Mouse (Mus musculus): Measurements from ENCODE around the gene Gm7879. TPM values are rescaled to one million over a fixed set of nuclear protein-coding genes. Genes with fewer than 3 reads are reported as not detected.
A peak's percentile ranks its signal among the peaks of the same experiment; 100 is the strongest.

The Gm7879 gene
- polyA plus RNA-seq, 1 experiment from 2014 or later = 0.62 TPM

DNA sequence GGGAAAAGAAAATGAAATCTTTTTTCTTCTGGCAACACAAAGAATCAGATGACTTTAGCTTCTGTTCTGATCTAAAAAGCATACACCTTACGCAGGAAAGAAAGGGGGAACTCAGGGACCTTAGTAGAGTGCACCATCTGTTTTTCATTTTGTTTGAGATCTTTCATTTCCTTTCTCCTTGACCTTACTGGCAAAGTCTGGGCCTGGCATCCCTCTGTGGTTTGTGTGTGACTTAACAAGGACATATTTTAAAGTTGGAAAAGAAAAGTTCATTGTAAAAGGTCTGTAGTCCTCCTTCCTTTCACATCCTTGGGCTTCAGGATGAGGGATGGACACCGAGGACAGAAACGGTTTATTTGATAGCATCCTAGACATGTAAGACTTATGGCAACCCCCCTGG, 17.0 kb upstream of the Gm7879 start:
- Histone ChIP-seq H3K9me3 (replicated peaks) (no peaks in the 10 kb centered on the region), H3K4me1 (replicated peaks) (no peaks in the 10 kb centered on the region), H3K9ac (no peak overlapping the region), H3K4me2 (no peak overlapping the region), H3K27ac (replicated peaks) (no peak overlapping the region), H3K4me3 (replicated peaks) (no peak overlapping the region), H3K36me3 (replicated peaks) (no peaks in the 10 kb centered on the region), H3K27me3 (no peaks in the 10 kb centered on the region)
- no peak for ATAC-seq (ENCODE audit: insufficient read depth)
- 56% methylated on average over 3 of the region's 3 CpGs for WGBS (ENCODE audit: insufficient replicate concordance)

DNA sequence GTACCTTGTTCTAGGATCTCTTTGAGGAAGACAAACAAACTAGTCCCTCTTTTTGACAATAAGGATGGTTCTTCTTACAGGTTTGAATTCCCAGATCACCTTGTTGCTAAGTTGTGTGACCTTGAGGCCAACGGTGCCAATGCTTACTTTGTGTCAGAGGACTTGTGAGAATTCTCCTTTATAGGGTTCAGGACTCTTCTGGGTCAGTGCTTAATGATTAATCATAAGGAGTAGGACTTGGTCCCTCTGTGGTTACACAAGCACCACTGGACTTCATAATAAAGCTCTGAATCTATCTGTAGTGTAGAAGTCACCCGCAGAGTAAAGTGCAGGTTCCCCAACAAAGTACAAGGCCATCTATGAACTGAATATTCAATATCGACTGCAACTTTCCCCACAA, 8.3 kb upstream of the Gm7879 start:
- H3K27ac ChIP-seq (replicated peaks) = no peak overlapping the region
- no peaks in the 10 kb centered on the region for H3K9me3 ChIP-seq (replicated peaks)
- H3K9ac ChIP-seq = no peak overlapping the region
- H3K27me3 ChIP-seq = no peaks in the 10 kb centered on the region
- H3K36me3 ChIP-seq (replicated peaks) = no peaks in the 10 kb centered on the region
- no peak overlapping the region for H3K4me2 ChIP-seq
- no peaks in the 10 kb centered on the region for H3K4me1 ChIP-seq (replicated peaks)
- H3K4me3 ChIP-seq (replicated peaks) = no peak overlapping the region
- WGBS (ENCODE audit: insufficient replicate concordance) = 58% methylated on average over 3 of the region's 3 CpGs
- no peak for ATAC-seq (ENCODE audit: insufficient read depth)

DNA sequence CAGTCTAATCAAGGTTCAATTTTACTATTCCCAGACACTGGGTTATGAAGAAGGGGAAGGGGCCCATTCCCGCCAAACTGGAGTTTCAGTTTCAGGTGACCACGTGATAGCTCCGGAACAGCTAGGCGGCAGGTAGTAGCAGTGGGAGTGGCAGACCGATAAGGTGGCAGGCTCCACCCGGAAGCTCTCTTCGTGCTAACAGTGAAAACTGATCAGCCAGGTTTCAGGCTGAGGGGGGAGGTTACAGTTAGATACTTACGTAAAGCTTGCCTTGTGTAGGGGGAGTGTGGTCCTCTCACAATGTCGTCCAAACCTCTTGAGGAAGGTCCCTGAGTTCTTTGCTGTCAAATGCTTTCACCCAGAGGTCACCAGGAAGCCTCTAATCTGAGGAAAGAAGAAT, 3.7 kb upstream of the Gm7879 start:
- no peak for ATAC-seq (ENCODE audit: insufficient read depth)
- H3K4me1 ChIP-seq (replicated peaks) = no peaks in the 10 kb centered on the region
- no peak overlapping the region for H3K9ac ChIP-seq
- no peaks in the 10 kb centered on the region for H3K9me3 ChIP-seq (replicated peaks)
- H3K4me3 ChIP-seq (replicated peaks) = no peak overlapping the region
- H3K27ac ChIP-seq (replicated peaks) = no peak overlapping the region
- WGBS (ENCODE audit: insufficient replicate concordance) = 46% methylated on average over 9 of the region's 9 CpGs
- H3K36me3 ChIP-seq (replicated peaks) = no peaks in the 10 kb centered on the region
- no peak overlapping the region for H3K4me2 ChIP-seq
- H3K27me3 ChIP-seq = no peaks in the 10 kb centered on the region

DNA sequence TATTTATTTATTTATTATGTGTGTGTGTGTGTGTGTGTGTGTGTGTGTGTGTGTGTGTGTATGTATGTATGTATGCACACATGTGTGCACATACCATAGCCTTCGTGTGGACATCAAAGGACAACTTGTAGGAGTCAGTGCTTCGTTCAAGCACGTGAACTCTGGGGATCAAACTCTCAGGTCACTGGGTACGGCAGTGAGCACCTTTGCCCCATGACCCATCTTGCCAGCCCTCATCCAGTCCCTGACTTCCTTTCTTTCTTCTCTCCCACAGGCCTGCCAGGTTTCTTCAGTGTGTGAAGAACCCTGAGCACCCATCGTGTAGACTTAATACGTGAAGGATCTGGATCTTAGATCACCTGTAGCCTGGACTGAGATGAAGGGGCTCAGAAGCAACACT, 2.9 kb upstream of the Gm7879 start:
- no peaks in the 10 kb centered on the region for H3K9me3 ChIP-seq (replicated peaks)
- no peak overlapping the region for H3K27ac ChIP-seq (replicated peaks)
- no peaks in the 10 kb centered on the region for H3K4me1 ChIP-seq (replicated peaks)
- WGBS (ENCODE audit: insufficient replicate concordance) = 70% methylated on average over 6 of the region's 6 CpGs
- H3K9ac ChIP-seq = no peak overlapping the region
- no peaks in the 10 kb centered on the region for H3K36me3 ChIP-seq (replicated peaks)
- no peaks in the 10 kb centered on the region for H3K27me3 ChIP-seq
- no peak overlapping the region for H3K4me2 ChIP-seq
- no peak overlapping the region for H3K4me3 ChIP-seq (replicated peaks)
- no peak for ATAC-seq (ENCODE audit: insufficient read depth)

DNA sequence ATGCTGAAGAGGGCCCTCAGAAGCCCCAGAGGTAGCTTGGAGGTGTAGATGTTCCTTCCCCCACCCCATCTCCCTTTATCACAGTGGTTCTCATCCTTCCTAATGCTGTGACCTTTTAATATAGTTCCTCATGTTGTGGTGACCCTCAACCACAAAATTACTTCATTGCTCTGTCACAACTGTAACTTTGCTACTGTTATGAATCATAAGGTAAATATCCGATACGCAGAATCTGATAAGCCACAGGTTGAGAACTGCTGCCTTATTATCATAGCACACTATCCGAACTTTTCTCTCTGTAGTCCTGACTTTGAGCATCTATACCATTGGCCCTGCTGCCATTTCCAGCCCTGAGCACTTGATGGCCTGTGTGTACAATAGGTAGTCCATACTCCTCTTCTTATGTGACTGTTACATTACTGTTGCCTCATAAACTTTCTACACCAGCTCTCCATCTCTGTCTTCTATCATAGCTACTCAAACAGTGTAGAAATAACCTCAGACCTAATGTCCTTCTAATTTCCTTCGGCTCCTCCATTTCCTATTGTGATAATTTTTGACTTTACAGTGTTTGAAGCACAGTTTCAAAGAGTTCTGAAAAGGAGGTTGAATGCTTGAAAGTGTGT, 2.4 kb downstream of the Gm7879 start:
- no peak overlapping the region for H3K4me2 ChIP-seq
- H3K4me1 ChIP-seq (replicated peaks) = no peaks in the 10 kb centered on the region
- no peaks in the 10 kb centered on the region for H3K36me3 ChIP-seq (replicated peaks)
- no peak overlapping the region for H3K9ac ChIP-seq
- ATAC-seq (ENCODE audit: insufficient read depth) = no peak
- H3K9me3 ChIP-seq (replicated peaks) = no peaks in the 10 kb centered on the region
- H3K27ac ChIP-seq (replicated peaks) = no peak overlapping the region
- 61% methylated on average over 4 of the region's 4 CpGs for WGBS (ENCODE audit: insufficient replicate concordance)
- H3K27me3 ChIP-seq = no peaks in the 10 kb centered on the region
- no peak overlapping the region for H3K4me3 ChIP-seq (replicated peaks)

DNA sequence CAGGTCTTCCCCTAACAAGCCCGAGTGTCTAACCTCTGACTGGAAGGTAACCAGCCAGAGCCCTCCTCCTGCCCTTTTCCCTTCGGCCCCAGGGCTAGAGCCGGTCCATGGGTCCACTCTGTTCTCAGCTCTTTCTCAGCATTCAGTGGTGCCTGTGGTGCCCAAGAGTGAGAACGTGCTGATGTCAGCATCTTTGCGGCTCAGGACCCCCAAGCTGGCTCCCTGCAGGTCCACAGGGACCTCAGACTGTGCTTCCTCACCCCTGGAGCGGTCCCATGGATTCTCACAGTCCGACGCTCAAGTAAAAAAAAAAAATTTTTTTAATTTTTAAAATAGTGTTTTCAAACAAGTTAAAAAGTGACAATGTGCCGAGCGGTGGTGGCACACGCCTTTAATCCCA, 8.9 kb downstream of the Gm7879 start:
- Histone ChIP-seq H3K36me3 (replicated peaks) (no peaks in the 10 kb centered on the region), H3K4me1 (replicated peaks) (no peaks in the 10 kb centered on the region), H3K27ac (replicated peaks) (no peak overlapping the region), H3K4me2 (no peak overlapping the region), H3K9ac (no peak overlapping the region), H3K9me3 (replicated peaks) (no peaks in the 10 kb centered on the region), H3K27me3 (no peaks in the 10 kb centered on the region), H3K4me3 (replicated peaks) (no peak overlapping the region)
- ATAC-seq (ENCODE audit: insufficient read depth) = no peak
- 70% methylated on average over 11 of the region's 11 CpGs for WGBS (ENCODE audit: insufficient replicate concordance)

DNA sequence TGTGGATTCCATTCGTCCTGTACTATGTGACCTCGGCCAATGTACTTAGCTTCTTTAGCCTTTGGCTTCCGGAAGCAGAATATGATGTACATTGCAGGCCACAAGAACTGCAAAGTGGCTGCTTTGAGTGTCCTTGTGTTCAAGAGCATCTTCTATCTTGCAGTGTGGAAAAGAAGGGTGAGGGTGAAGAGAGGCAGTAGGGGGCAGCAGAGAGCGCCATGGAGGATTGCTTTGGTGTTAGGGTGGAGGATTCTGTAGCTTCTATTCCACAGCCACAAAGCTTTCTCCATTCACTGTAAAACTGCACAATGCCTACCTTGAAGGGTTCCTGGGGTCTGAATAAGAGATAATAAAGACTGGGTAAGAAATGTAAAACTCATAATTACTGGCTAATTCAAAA, 11.0 kb downstream of the Gm7879 start:
- H3K27ac ChIP-seq (replicated peaks) = no peak overlapping the region
- no peaks in the 10 kb centered on the region for H3K36me3 ChIP-seq (replicated peaks)
- H3K4me1 ChIP-seq (replicated peaks) = no peaks in the 10 kb centered on the region
- H3K4me2 ChIP-seq = no peak overlapping the region
- no peak overlapping the region for H3K9ac ChIP-seq
- 17% methylated on average over 4 of the region's 4 CpGs for WGBS (ENCODE audit: insufficient replicate concordance)
- H3K9me3 ChIP-seq (replicated peaks) = no peaks in the 10 kb centered on the region
- H3K27me3 ChIP-seq = no peaks in the 10 kb centered on the region
- no peak overlapping the region for H3K4me3 ChIP-seq (replicated peaks)
- no peak for ATAC-seq (ENCODE audit: insufficient read depth)

DNA sequence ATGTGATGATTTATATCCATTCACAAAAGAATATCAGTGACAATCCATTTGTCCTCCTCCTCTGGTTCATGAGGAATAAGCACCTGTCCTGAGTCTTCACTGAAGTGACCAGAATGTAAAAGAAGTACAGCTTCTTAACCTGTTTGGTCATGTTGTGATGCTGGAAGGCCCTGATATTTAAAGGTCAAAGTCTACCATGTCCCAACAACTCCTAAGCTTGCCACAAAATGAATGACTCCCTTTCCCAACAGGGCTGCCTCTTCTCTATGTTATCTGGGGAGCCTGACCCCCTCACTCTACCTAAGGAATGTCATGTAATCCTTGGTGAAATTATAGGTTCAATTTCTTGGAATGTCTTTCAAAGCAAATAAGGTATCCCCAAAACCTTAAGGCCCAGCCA, 14.8 kb downstream of the Gm7879 start:
- H3K9ac ChIP-seq = no peak overlapping the region
- ATAC-seq (ENCODE audit: insufficient read depth) = no peak
- no peak overlapping the region for H3K4me2 ChIP-seq
- no peak overlapping the region for H3K27ac ChIP-seq (replicated peaks)
- H3K4me3 ChIP-seq (replicated peaks) = no peak overlapping the region
- no peaks in the 10 kb centered on the region for H3K9me3 ChIP-seq (replicated peaks)
- H3K27me3 ChIP-seq = no peaks in the 10 kb centered on the region
- no peaks in the 10 kb centered on the region for H3K4me1 ChIP-seq (replicated peaks)
- H3K36me3 ChIP-seq (replicated peaks) = no peaks in the 10 kb centered on the region

DNA sequence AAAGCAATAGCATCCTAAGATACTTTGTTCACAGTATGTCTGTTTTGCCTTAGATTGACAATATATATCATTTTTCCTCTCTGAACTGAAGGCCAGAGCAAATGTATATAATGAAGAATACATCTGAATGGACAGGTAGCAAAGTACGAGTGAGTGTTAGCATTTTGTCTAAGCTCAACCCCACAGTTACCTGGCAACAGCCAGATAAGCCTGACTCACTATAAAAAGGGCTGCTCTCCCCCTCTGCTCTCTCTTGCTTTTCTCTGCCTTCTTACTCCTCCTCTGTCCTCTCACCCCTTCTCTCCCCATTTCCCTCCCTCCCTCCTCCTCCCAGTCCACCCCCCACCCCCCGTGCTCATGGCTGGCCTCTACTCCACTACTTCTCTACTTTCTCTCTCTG, 20.3 kb downstream of the Gm7879 start:
- H3K4me1 ChIP-seq (replicated peaks) = no peaks in the 10 kb centered on the region
- H3K4me2 ChIP-seq = no peak overlapping the region
- no peaks in the 10 kb centered on the region for H3K9me3 ChIP-seq (replicated peaks)
- no peak overlapping the region for H3K4me3 ChIP-seq (replicated peaks)
- H3K36me3 ChIP-seq (replicated peaks) = no peaks in the 10 kb centered on the region
- H3K27me3 ChIP-seq = no peaks in the 10 kb centered on the region
- no peak overlapping the region for H3K27ac ChIP-seq (replicated peaks)
- WGBS (ENCODE audit: insufficient replicate concordance) = 39% methylated on average over 2 of the region's 2 CpGs
- H3K9ac ChIP-seq = no peak overlapping the region
- ATAC-seq (ENCODE audit: insufficient read depth) = no peak

DNA sequence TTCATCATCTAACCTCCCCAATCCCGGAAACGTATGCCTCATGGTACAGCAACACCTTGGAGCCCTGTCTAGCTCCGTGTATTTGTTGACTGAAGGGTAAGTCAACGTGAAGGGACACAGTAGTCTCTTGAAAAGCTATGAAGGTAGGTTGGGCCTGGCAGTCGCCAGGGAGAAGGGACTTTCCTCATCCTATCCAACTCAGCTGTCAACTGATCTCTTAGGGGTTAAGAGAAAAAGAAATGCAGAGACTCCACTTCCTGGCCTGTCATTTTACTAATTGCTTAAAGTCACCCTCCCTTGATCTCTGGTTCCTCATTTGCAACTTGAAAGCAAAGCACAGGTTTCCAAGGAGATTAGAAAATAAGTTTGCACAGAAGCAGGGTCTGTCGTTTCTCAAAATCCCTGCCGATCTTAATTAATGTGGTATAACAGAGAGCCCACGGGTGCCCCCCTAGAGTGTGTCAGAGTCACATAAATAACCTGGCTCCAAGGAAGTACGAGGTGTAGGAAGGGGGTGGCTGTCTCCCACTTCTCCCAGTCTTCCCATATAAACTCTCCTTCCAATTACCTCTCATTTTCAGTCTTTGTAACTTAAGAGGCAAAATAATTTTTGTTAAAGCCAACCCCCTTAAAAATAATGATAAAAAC, 34.5 kb downstream of the Gm7879 start:
- Histone ChIP-seq H3K9ac (no peak overlapping the region), H3K27ac (replicated peaks) (no peak overlapping the region), H3K4me1 (replicated peaks) (peaks cover 11% of the 10 kb centered on the region), H3K4me3 (replicated peaks) (0 out of 2 replicates have a peak overlapping the region, but pooled peaks have one; percentile 37), H3K27me3 (peaks cover 4% of the 10 kb centered on the region), H3K9me3 (replicated peaks) (no peaks in the 10 kb centered on the region), H3K4me2 (peak overlapping the region; percentile 64), H3K36me3 (replicated peaks) (no peaks in the 10 kb centered on the region)
- WGBS (ENCODE audit: insufficient replicate concordance) = 24% methylated on average over 9 of the region's 9 CpGs
- no peak for ATAC-seq (ENCODE audit: insufficient read depth)

DNA sequence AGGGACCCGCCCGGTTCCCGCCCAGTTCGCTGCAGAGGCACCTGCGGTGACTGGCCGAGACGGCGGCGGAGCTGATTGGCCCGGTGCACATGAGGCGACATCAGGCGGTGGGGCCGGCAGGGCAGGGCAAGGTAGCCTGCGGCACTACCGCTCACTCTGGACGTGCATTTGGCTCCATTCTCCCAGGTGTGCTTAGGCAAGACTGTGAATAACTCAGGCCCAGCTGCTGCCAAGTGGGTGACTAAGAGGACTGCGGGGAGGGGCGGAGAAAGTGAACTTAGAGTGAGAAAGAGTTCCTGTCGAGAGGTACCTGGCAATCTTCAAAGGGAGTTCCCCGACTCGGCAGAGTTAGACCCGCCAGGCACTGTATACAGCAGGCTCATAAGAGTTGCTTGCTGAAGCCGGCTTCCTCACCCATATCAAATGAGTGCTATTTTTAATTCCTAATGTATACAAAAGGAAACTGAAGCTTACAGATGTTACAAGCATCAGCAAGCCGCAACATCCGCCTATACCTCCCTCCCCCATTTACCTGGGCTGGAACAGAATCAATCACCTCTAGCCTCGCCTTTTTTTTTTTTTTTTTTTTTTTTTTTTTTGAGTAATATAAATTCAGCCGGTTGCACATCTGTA, 35.3 kb downstream of the Gm7879 start:
- H3K36me3 ChIP-seq (replicated peaks) = no peaks in the 10 kb centered on the region
- no peak overlapping the region for H3K9ac ChIP-seq
- H3K27ac ChIP-seq (replicated peaks) = peak overlapping the region; percentile 61; the same call in 1 of the 2 replicates
- H3K9me3 ChIP-seq (replicated peaks) = no peaks in the 10 kb centered on the region
- H3K4me2 ChIP-seq = peak overlapping the region; percentile 64
- peaks cover 4% of the 10 kb centered on the region for H3K27me3 ChIP-seq
- ATAC-seq (ENCODE audit: insufficient read depth) = peak; percentile 94
- WGBS (ENCODE audit: insufficient replicate concordance) = 5% methylated on average over 27 of the region's 27 CpGs
- peak overlapping the region; percentile 37 for H3K4me3 ChIP-seq (replicated peaks)
- peaks cover 11% of the 10 kb centered on the region for H3K4me1 ChIP-seq (replicated peaks)

Measured in liver, embryonic 15.5 days (tissue).